Comparison of ENCODE assay signal across 8 mouse cellular contexts in genomic region chr7:141413809-141414584, GRCm38 (mm10). TPM values are rescaled to one million over a fixed set of nuclear protein-coding genes. Genes with fewer than 3 reads are reported as not detected.
DNase-seq lines count a peak whose midpoint lies in the region; ATAC-seq and TF ChIP-seq lines count a peak whose summit lies in the region.

Gene Gatd1, minus strand, starts transcription at chr7:141414136.

- H3K36me3 ChIP-seq in ES-Bruce4 (ENCODE audit: control insufficient read depth, insufficient read depth, low read length, poor library complexity, severe bottlenecking) = no peaks in the 10 kb centered on the region
- H3K36me3 ChIP-seq in forebrain, embryonic 14.5 days (ENCODE audit: control insufficient read depth, insufficient read depth, low read length) = peaks cover 12% of the 10 kb centered on the region
- H3K36me3 ChIP-seq in neural tube, embryonic 15.5 days = peaks cover 22% of the 10 kb centered on the region

- peaks cover 6% of the 10 kb centered on the region for H3K4me1 ChIP-seq in ES-Bruce4 (ENCODE audit: control insufficient read depth, insufficient read depth, low read length)
- H3K4me1 ChIP-seq in forebrain, embryonic 14.5 days (ENCODE audit: control insufficient read depth, insufficient read depth, low read length) = peaks cover 7% of the 10 kb centered on the region; the same call in 1 of the 2 replicates
- H3K4me1 ChIP-seq in neural tube, embryonic 15.5 days = peaks cover 22% of the 10 kb centered on the region

- peak within 1 kb of the TSS; percentile 58 for H3K27ac ChIP-seq in ES-Bruce4 (ENCODE audit: insufficient read depth, low read length)
- H3K27ac ChIP-seq in forebrain, embryonic 14.5 days (ENCODE audit: low read depth, low read length) = peak within 1 kb of the TSS; percentile 49; the same call in 1 of the 2 replicates
- peak within 1 kb of the TSS; percentile 91 for H3K27ac ChIP-seq in neural tube, embryonic 15.5 days (replicated peaks)

- peak; percentile 99 for DNase-seq in forebrain, embryonic 14.5 days (ENCODE audit: low spot score)
- DNase-seq in heart, postnatal 14 days = peak; percentile 100
- peak; percentile 99 for DNase-seq in layer of hippocampus, adult 11-12 months (ENCODE audit: low spot score)
- DNase-seq in lung, adult 18-20 months = peak; percentile 98 to 99
- peak; percentile 100 for DNase-seq in testis, postnatal 14 days (ENCODE audit: low spot score)

- TF ChIP-seq POLR2A in ES-Bruce4 (IDR thresholded peaks at IDR 0.05; ENCODE audit: insufficient read depth, low read length) = peak; percentile 67

- TF ChIP-seq EP300 in ES-Bruce4 (IDR thresholded peaks at IDR 0.05; ENCODE audit: insufficient read depth, low read depth, low read length) = 0 out of 2 replicates have a peak, but pooled peaks have one; percentile 24

- H3K4me3 ChIP-seq in ES-Bruce4 (ENCODE audit: low read depth, low read length) = peak within 1 kb of the TSS; percentile 85
- H3K4me3 ChIP-seq in forebrain, embryonic 14.5 days (ENCODE audit: low read depth, low read length) = peak within 1 kb of the TSS; percentile 72
- peak within 1 kb of the TSS; percentile 70 for H3K4me3 ChIP-seq in neural tube, embryonic 15.5 days (replicated peaks)

- H3K9ac ChIP-seq in ES-Bruce4 (ENCODE audit: low read depth, poor library complexity, severe bottlenecking) = peak within 1 kb of the TSS; percentile 76
- H3K9ac ChIP-seq in forebrain, embryonic 14.5 days (ENCODE audit: low read length) = peak within 1 kb of the TSS; percentile 87
- peak within 1 kb of the TSS; percentile 88 for H3K9ac ChIP-seq in neural tube, embryonic 15.5 days (replicated peaks)

- no peak for TF ChIP-seq CTCF in ES-Bruce4 (IDR thresholded peaks at IDR 0.05; ENCODE audit: low read depth, low read length)

- WGBS in forebrain, embryonic 14.5 days = 2% methylated on average over 52 of the region's 56 CpGs
- under 1% methylated on average over 51 of the region's 56 CpGs for WGBS in neural tube, embryonic 15.5 days

- peak within 1 kb of the TSS; percentile 72 for H3K4me2 ChIP-seq in forebrain, embryonic 14.5 days (ENCODE audit: low read length)
- peak within 1 kb of the TSS; percentile 92 for H3K4me2 ChIP-seq in neural tube, embryonic 15.5 days

- no peaks in the 10 kb centered on the region for H3K27me3 ChIP-seq in ES-Bruce4 (ENCODE audit: control insufficient read depth, insufficient read depth, low read length, poor library complexity, severe bottlenecking)
- no peaks in the 10 kb centered on the region for H3K27me3 ChIP-seq in forebrain, embryonic 14.5 days (replicated peaks; ENCODE audit: control insufficient read depth, insufficient read depth, low read length)
- no peaks in the 10 kb centered on the region for H3K27me3 ChIP-seq in neural tube, embryonic 15.5 days (replicated peaks)

- H3K9me3 ChIP-seq in ES-Bruce4 (replicated peaks; ENCODE audit: control insufficient read depth, insufficient read depth, low read length, poor library complexity, severe bottlenecking) = no peaks in the 10 kb centered on the region
- H3K9me3 ChIP-seq in forebrain, embryonic 14.5 days (replicated peaks; ENCODE audit: control insufficient read depth, low read length) = no peaks in the 10 kb centered on the region
- no peaks in the 10 kb centered on the region for H3K9me3 ChIP-seq in neural tube, embryonic 15.5 days (replicated peaks)

- intact Hi-C loops in heart, postnatal 14 days (cut with DNase I) = loop anchor here (5.0 kb wide), 1 partner anchor 43 kb away; the partner anchor contains the start of gene Pnpla2

- ATAC-seq in cerebellum, adult (ENCODE audit: insufficient number of reproducible peaks, low FRiP score, low TSS enrichment) = peak; percentile 71
- peak; percentile 90 for ATAC-seq in forebrain, embryonic 14.5 days
- ATAC-seq in neural tube, embryonic 15.5 days (ENCODE audit: low FRiP score) = peak; percentile 90

RNA-seq across cellular contexts. Expression of gene Gatd1, which starts in this region (rescaled TPM):
- 36.7 and 45.4 TPM in 2 replicates for polyA plus RNA-seq in ES-Bruce4 (2011; ENCODE audit: insufficient read depth, insufficient read length, low read depth, missing spikeins)
- 41.7 and 43.4 TPM in 2 replicates for polyA plus RNA-seq in forebrain, embryonic 14.5 days (2014; fragmentation: Nextera tagmentation; extraction: Ambion mirVana)
- total RNA-seq in heart, postnatal 14 days (2021) = 10 to 100 TPM; 12.5 to 13.3 TPM
- polyA plus RNA-seq in neural tube, embryonic 15.5 days (2015; fragmentation: Nextera tagmentation; extraction: Ambion mirVana) = 49.3 and 50.4 TPM in 2 replicates

Comparison
In these comparisons a context has a peak if more than half of its experiments do, and no peak if none do; other contexts are left out.
1. Peak in every context shown above with its lines: DNase-seq, ATAC-seq, H3K4me3 ChIP-seq and H3K27ac ChIP-seq.